Mouse (Mus musculus): ENCODE data around the gene Rabgap1l.

DNA sequence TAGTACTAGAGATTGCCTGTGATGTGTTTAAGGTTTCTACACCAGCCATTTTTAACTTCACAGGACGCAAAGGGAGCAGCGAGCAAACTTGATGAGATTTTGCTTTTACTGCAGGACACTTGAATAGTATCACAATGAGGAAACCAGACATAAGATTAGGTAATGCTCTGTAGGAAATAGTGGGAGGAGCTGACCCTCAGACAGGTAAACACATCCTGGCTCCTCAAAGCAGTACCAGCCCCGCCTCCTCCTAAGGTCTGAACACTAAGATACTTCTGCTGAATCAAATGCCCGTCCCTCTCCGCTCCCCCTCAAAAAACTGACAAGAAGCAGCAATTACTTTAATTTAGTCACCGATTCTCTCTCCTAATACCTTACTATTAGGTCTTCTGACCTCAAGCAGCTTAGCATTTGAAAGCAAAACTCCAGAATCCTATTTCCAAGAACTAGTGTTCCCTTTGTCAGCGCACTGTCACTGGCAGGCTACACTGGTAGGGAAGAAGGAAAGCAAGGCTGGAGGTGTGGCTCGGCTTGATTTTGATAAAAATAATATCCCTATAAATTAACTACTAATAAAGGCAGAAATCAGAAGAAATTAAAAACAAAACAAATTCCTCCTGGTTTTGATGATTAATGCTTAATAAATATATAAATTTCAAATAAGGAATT, 474.8 kb downstream of the Rabgap1l start:
- TF ChIP-seq CTCF (IDR thresholded peaks at IDR 0.05; ENCODE audit: low read depth, low read length), result no peak
- no peak for TF ChIP-seq POLR2A (IDR thresholded peaks at IDR 0.05; ENCODE audit: extremely low read depth, insufficient read depth, low read length)
